Mouse (Mus musculus): ENCODE results near the gene Rem2.

Rem2 gene

GRCm38 (mm10) chr14:54443712-54444618, 31.9 kb upstream of the Rem2 start:
- DNase-seq (ENCODE audit: low spot score in 2 of 2): no peak

GRCm38 (mm10) chr14:54445476-54445875, 30.4 kb upstream of the Rem2 start:
- DNase-seq (ENCODE audit: low spot score in 2 of 2): no peak

- no peak for DNase-seq (ENCODE audit: low spot score in 2 of 2)
Measured at GRCm38 (mm10) chr14:54453566-54453965, 22.3 kb upstream of the Rem2 start.

DNA sequence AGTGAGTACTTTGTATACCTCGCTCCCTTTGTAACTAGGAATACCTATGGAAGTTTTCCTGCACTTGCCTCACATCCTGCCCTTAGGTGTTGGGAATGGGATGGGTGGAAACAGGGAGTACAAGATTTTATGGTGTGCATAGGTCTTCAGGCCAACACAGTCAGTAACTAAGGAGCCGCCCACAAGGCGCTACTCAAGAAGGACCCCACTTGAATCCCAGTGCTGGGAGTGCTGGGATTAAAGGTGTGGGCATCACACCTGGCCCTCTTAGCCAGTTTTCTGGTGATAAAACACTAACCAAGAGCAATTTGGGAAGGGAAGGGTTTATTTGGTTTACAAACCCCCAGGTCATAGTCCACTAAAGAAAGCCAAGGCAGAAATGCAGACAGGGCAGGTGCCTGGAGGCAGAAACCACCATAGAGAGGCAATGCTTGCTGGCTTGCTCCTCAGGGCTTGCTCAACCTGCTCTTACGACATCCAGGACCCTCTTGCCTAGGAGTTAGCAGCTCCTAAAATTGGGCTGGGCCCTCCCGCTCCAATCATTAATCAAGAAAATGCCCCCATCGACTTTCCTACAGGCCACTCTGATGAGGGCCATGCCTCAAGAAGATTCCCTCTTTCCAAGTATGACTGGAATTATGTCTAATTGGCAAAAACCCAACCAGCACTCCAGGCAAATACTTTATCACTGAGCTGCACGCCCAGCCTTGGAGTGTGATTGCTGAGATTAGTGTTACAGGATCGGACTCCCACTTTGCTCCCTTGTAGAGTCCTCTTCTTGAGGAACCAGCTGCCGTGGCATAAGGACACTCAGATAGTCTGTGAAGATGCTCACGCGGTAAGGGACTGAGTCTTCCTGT, 21.0 kb upstream of the Rem2 start:
- no peak for DNase-seq (ENCODE audit: low spot score in 2 of 2)

GRCm38 (mm10) chr14:54457907-54458569, 17.9 kb upstream of the Rem2 start:
- DNase-seq (ENCODE audit: low spot score in 2 of 2): no peak

- no peak for DNase-seq (ENCODE audit: low spot score in 2 of 2)
Measured at GRCm38 (mm10) chr14:54462146-54462545, 13.8 kb upstream of the Rem2 start.

DNA sequence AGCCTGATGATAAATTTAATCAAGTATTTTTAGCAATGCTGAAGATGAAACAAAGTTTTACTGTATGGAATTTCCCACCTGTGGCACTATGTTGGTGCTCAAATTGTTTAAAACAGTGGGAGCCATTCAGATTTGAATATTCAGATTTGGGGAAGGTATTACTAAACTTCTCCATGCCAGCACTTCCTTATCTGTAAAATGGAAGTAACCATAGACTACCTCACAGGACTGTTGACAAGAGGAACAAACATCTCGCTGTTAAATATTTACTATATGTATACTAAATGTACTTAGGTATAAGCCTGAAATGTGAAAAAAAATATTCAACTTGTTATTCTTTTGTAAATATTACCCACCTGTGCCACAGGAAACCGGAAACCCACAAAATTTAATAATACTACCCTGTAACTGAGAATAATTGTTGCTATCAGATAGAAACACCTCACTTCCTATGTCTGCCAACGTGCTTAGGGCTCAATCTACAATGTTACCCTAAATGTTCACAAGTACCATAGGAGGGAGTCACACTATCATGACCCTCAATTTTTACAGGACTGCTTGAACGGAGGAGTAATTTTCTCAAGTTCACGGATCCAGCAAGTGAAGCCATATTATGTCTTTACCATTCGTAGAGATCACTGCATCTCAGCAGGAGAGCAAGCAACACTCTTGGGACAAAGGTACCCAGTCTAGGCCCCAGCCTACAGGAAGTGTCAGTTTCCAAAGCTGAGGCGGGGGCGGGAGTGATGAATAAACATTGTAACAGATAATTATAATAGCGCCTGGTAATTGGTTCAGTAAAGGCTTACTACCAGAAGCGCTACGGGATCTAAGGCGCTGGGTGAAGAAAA, 12.6 kb upstream of the Rem2 start:
- DNase-seq (ENCODE audit: low spot score in 2 of 2): no peak

DNA sequence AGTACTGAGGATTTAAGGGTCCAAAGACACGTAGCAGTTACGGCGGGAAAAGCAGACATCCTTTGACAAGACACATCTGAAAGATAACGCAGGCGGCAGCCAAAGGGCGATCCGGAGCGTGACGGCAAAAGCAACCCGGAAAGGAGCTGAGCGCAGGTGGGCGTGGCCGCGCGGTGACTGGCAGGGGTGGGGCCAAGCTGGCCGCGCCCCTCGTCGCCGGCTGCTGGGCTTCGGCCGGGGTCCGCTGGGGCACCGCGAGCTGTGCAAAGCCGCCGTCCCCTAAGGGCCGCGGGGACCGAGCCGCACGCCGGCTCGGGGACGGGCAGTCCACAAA, 12.0 kb upstream of the Rem2 start, which contains the start of gene Lrp10:
TSS of gene Lrp10 (plus strand) at position 179 of the 334 bp plus-strand sequence.
- peak; percentile 88 to 91 for DNase-seq (ENCODE audit: low spot score in 2 of 2)

GRCm38 (mm10) chr14:54464293-54465005, 11.5 kb upstream of the Rem2 start:
- DNase-seq (ENCODE audit: low spot score in 2 of 2): peak; percentile 77 to 80

DNA sequence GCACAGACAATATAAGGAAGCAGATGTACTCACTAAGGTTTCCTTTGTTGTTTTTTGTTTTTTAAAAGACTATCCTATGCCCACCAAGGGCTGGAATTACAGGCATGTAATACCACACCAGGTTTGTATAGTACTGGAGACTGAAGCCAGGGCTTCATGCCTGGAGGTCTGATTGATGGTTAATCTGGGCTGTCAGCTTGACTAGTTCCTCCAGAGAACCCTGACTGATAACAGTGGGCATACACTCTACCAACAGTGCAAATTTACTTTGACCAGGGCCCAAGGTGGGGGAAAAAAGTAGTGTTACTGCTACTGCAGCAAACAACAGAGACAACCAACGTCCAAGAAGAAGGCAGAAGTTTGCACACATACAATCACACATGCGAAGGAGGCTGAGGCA, 4.4 kb upstream of the Rem2 start:
- DNase-seq (ENCODE audit: low spot score in 2 of 2): no peak

DNA sequence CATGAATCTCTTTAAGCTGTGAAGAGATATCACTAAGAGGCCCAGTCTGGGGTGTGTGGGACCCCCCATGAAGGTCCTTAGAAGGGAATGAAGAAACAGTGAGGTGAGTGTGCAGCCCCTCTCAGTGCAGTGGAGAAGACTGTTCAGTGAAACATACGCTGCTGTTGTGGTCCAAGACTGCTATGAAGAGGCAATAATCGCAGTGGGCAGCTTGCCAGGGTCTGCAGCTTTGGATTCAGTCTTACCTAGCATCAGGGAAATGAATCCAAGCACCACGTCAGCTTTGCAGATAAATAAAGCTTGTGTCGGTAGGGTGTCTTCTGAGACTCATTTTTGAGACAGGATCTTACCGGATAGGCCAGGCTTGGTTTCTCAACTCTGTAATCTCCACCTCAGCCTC, 3.2 kb upstream of the Rem2 start:
- no peak for DNase-seq (ENCODE audit: low spot score in 2 of 2)

- no peak for DNase-seq (ENCODE audit: low spot score in 2 of 2)
Measured at GRCm38 (mm10) chr14:54474744-54475143, 1.2 kb upstream of the Rem2 start.

- DNase-seq (ENCODE audit: low spot score in 2 of 2): no peak
Measured at GRCm38 (mm10) chr14:54477172-54477909, 1.4 kb downstream of the Rem2 start.

- DNase-seq (ENCODE audit: low spot score in 2 of 2): peak; percentile 70 to 75
Measured at GRCm38 (mm10) chr14:54479451-54479920, 3.6 kb downstream of the Rem2 start.

DNA sequence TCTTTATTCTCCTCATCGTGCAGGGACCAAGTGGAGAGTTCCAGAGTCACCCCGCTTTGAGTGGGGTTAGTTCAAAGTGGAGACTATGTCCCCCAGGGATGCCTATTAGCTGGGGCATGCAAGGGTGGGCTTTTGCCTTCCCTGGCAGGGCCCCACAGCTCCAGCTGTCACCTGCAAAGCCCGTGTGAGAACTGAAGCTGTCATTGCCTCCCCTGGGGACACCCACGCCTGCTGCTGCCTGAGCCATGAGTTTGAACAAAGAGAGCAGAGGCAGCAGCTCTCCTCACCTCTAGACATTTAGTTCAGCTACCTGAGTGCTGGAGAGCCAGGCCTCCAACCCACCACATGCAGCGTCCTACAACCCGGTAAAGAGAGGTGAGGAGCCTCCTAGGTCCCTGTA, 4.8 kb downstream of the Rem2 start:
- no peak for DNase-seq (ENCODE audit: low spot score in 2 of 2)

- peak; percentile 61 to 74 for DNase-seq (ENCODE audit: low spot score in 2 of 2)
Measured at GRCm38 (mm10) chr14:54481402-54481801, 5.5 kb downstream of the Rem2 start.

GRCm38 (mm10) chr14:54482498-54482897, 6.6 kb downstream of the Rem2 start:
- DNase-seq (ENCODE audit: low spot score in 2 of 2): peak; percentile 56 to 78

DNA sequence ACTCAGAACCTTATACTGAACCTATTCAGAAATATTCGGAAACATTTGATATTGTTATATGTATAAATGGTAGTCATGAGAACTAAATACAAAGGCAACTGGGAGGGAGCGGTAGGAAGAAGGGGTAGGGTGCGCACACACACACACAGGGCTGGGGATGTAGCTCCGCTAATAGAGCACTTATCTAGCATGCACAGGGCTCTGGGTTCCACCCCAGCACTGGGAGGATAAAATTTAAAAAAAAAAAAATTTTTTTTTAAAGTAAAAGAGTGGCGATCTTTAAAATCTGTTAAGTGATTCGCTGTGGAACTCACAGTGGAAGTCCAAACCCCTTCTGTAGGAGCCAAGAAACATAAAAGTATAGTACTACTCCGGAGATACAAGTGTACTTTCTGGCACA, 10.0 kb downstream of the Rem2 start:
- DNase-seq (ENCODE audit: low spot score in 2 of 2): no peak

DNA sequence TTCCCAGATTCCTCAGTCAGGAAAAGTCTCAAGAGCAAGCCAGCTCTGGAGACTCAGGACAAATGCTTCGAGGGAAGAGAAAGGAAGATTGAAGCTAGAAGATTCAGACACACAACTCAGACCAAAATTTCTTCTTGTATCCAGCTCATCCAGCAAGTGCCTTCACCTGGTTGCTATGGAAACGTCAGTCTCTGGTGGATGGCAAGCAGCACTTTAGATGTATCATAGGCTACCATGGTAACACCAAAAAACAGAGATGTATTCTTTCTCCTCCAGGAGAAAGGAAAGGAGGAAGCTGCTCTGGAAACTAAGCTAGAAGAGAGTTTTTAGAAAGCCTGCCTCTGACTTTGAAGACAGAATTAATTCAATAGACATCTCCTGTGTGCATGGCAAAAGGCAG, 11.8 kb downstream of the Rem2 start:
- no peak for DNase-seq (ENCODE audit: low spot score in 2 of 2)

DNA sequence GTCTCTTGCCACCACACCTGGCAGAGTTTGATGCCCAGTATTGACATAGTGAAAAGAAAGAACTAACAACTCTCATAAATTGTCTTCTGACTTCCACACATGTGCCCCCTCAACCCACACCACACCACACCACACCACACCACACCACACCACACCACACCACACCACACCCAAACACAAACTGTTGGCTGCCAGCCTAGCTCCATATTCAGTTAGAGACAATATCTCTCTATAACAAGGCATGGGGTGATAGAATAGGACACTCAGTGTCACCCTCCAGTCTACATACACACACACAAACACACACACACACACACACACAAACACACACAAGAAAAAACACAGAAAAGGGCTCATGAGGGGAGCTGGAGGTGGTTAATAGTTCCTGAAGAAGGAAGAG, 12.4 kb downstream of the Rem2 start:
- no peak for DNase-seq (ENCODE audit: low spot score in 2 of 2)
